Mouse (Mus musculus) heart, adult 2 months (tissue): ENCODE data around the gene Dtnbp1.

Source experiments
- CTCF ChIP-seq: fragments of 200-600 bp; IDR thresholded peaks from 2 replicates; pipeline ENCODE4 v1.8.1; 2022; ENCODE audit warnings: antibody characterized with exemption, mild to moderate bottlenecking, moderate library complexity
- EP300 ChIP-seq: fragments of 200-500 bp; IDR thresholded peaks from 2 replicates; pipeline ENCODE4 v1.6.1; 2011; ENCODE audit warnings: low read depth, low read length, control low read depth; ENCODE audit not compliant: insufficient read depth

DNA sequence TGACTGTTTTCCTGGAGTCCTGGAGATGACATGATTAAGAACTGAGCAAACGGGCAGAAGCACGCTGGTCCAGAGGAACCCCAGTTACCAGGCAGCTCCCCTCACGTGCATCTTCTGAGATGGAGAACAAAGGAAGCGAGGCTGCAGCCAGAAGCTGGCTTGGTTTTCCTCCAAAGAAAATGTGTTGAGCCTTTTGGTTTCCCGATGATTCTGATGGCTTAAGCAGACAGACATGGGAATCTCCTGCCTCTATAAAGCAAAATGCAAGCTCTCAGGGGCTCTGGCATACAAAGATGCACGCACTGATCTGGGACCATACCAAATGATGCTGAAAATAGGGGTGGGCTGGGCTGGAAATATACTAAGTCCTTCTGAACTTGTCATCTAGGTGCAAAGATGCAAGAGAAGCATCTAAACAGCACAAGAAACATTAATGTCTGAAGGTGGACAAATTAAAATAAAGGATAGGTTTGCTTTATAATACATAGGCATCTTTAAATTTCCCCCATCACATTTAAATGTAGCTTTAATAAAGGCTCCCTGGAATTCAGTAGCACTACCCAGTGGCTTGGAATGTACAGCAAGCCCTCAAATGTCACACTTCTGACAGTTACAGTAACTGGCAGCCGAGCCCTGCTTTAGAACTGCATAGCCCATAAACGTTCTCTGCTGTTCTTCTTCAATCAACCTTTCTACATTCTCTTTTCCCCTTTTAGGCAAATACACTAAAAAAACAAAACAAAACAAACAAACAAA is 54.9 kb downstream of the Dtnbp1 start:
- TF ChIP-seq CTCF (no peak), EP300 (no peak)
